Mouse (Mus musculus) G1E (cell line): ENCODE measurements around the gene Defa21. TPM values are rescaled to one million over a fixed set of nuclear protein-coding genes. Genes with fewer than 3 reads are reported as not detected.
"Not testable (repeated sequence)": the region's sequence is repeated elsewhere in the genome, so short reads cannot be mapped to it uniquely, and the experiment has no call there.

Experiments used
- ATAC-seq: 2 replicates; pipeline ENCODE4 v1.8.0; 2016; ENCODE audit warnings: mild to moderate bottlenecking; ENCODE audit not compliant: insufficient number of reproducible peaks, poor library complexity, low FRiP score, severe bottlenecking; ENCODE audit errors: extremely low read depth
- DNase-seq: peaks from one replicate; pipeline ENCODE4 v3.0.0; 2012; ENCODE audit warnings: low spot score
- H3K27me3 ChIP-seq: 2 replicates; pipeline ENCODE4 v1.6.1; 2012; ENCODE audit warnings: mild to moderate bottlenecking, low read length, inconsistent platforms; ENCODE audit not compliant: insufficient read depth
- H3K36me3 ChIP-seq: replicated peaks from 2 replicates; pipeline ENCODE3; 2012; ENCODE audit warnings: mild to moderate bottlenecking, inconsistent platforms
- H3K4me1 ChIP-seq: 2 replicates; pipeline ENCODE4 v1.6.1; 2012; ENCODE audit warnings: low read depth, low read length, inconsistent platforms, mixed read lengths; ENCODE audit not compliant: insufficient read depth
- H3K4me3 ChIP-seq: 2 replicates; pipeline ENCODE4 v1.5.1; 2012; ENCODE audit warnings: low read depth, mild to moderate bottlenecking, inconsistent platforms, low read length, moderate library complexity, mixed read lengths
- H3K9me3 ChIP-seq: replicated peaks from 2 replicates; pipeline ENCODE4 v1.6.1; 2012; ENCODE audit warnings: inconsistent platforms
- CTCF ChIP-seq: IDR thresholded peaks from 2 replicates; pipeline ENCODE4 v1.5.1; 2012; ENCODE audit warnings: low read depth, low read length, inconsistent platforms, mixed read lengths
- GATA1 ChIP-seq: IDR thresholded peaks from 2 replicates; pipeline ENCODE4 v1.6.1; 2012; ENCODE audit warnings: borderline replicate concordance, low read length, inconsistent platforms, mixed read lengths
- GATA2 ChIP-seq: IDR thresholded peaks from 2 replicates; pipeline ENCODE4 v1.6.1; 2012; ENCODE audit warnings: low read depth, low read length, inconsistent platforms, borderline replicate concordance
- POLR2AphosphoS5 ChIP-seq: IDR thresholded peaks from 2 replicates; pipeline ENCODE4 v1.6.1; 2012; ENCODE audit warnings: low read depth, low read length, inconsistent platforms; ENCODE audit not compliant: insufficient replicate concordance
- TAL1 ChIP-seq: conservative IDR thresholded peaks from 2 replicates; pipeline ENCODE4 v1.6.1; 2012; ENCODE audit warnings: low read depth, low read length, inconsistent platforms, mixed read lengths
- polyA plus RNA-seq: library from polyadenylated mRNA; stranded (reverse); fragments of >175 nt; gene quantifications from 2 replicates; pipeline ENCODE4 v1.2.3, GENCODE M21; 2012
- total RNA-seq, 2 experiments: library from RNA; stranded (forward) in 1 of 2; stranded (reverse) in 1 of 2; fragments of 200-1000 nt in 1 of 2; fragments of >200 nt in 1 of 2; fragmentation: Nextera tagmentation in 1 of 2; gene quantifications; 2 replicates each; pipeline ENCODE4 v1.2.3; 2014 to 2017

Gene Defa21
- total RNA-seq (2014; fragmentation: Nextera tagmentation) = not detected in 2 replicates
- not detected in 2 replicates for total RNA-seq (2017)
- polyA plus RNA-seq = not detected in 2 replicates

GRCm38 (mm10) chr8:21025245-21025644 lies at the start of gene Defa21:
Defa21 (plus strand) TSS chr8:21025545.
- not testable (repeated sequence) for H3K4me1 ChIP-seq

DNA sequence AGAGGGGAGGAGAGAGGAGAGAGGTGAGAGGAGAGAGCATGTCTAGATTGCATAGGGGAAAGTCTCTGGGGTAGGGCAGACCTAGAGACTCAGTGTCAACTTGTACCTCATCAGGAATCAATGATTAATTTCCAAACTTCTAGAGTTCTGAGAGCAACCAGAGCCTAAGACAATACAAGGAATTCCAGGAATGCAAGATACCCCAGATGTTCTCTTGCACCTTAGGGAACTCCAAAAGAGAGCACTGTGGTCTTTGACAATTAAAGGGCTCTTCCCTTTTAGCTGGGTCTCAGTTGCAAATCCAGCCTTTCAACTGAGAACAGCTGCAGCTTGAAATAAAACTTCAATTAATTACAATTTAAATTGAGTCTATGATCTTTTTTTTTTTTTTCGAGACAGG lies 45.5 kb upstream of the Defa21 start:
- ATAC-seq = no peak
- Histone ChIP-seq H3K36me3 (no peaks in the 10 kb centered on the region), H3K27me3 (no peaks in the 10 kb centered on the region; the same call in 1 of the 2 replicates), H3K4me1 (no peaks in the 10 kb centered on the region), H3K9me3 (peaks cover 4% of the 10 kb centered on the region), H3K4me3 (no peak overlapping the region)
- DNase-seq = no peak
- TF ChIP-seq GATA2 = no peak
- no peak for TF ChIP-seq GATA1
- TF ChIP-seq TAL1 = no peak
- no peak for TF ChIP-seq CTCF
- no peak for TF ChIP-seq POLR2AphosphoS5

More at GRCm38 (mm10) chr8:21025245-21025644, at the start of gene Defa21:
- not testable (repeated sequence) for H3K27me3 ChIP-seq, H3K36me3 ChIP-seq, H3K9me3 ChIP-seq, H3K4me3 ChIP-seq, DNase-seq, ATAC-seq

DNA sequence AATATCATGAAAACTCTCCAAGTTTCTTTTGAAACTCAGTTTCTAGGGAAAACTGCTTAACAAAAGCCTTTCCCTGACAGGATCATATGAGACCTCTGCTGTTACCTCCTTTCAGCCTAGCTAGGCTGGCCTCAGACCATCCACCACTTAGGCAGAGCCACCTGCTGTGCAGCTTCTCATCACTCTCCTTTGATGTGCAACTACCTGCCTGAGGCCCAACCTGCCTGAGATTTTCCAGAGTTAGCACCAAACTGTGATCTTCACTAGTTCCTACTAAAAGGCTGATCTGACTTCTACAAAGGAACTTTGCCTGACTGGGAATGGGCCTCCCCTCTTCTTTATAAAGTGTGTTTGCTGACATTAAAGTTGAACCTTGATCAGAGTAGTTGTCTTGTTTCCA lies 31.3 kb upstream of the Defa21 start:
- H3K36me3 ChIP-seq, H3K27me3 ChIP-seq, H3K4me1 ChIP-seq, ATAC-seq, H3K9me3 ChIP-seq, H3K4me3 ChIP-seq, DNase-seq: not testable (repeated sequence)

- Histone ChIP-seq H3K27me3 (no peaks in the 10 kb centered on the region), H3K36me3 (no peaks in the 10 kb centered on the region), H3K4me1 (no peaks in the 10 kb centered on the region), H3K9me3 (peaks cover 6% of the 10 kb centered on the region; the same call in 1 of the 2 replicates), H3K4me3 (no peak overlapping the region)
- TF ChIP-seq GATA2 = no peak
- TF ChIP-seq TAL1 = no peak
- no peak for TF ChIP-seq GATA1
- no peak for TF ChIP-seq CTCF
- no peak for TF ChIP-seq POLR2AphosphoS5
- no peak for DNase-seq
- ATAC-seq = no peak
Observed at GRCm38 (mm10) chr8:20996776-20997175, 28.6 kb upstream of the Defa21 start.

- H3K27me3 ChIP-seq = no peaks in the 10 kb centered on the region
- no peak for ATAC-seq
- no peak overlapping the region for H3K4me3 ChIP-seq
- TF ChIP-seq TAL1 = no peak
- no peak for TF ChIP-seq GATA2
- TF ChIP-seq CTCF = no peak
- TF ChIP-seq POLR2AphosphoS5 = no peak
- TF ChIP-seq GATA1 = no peak
- DNase-seq = no peak
- no peaks in the 10 kb centered on the region for H3K36me3 ChIP-seq
- H3K9me3 ChIP-seq = peaks cover 6% of the 10 kb centered on the region; the same call in 1 of the 2 replicates
- H3K4me1 ChIP-seq = no peaks in the 10 kb centered on the region
Observed at GRCm38 (mm10) chr8:20997291-20997690, 28.1 kb upstream of the Defa21 start.

DNA sequence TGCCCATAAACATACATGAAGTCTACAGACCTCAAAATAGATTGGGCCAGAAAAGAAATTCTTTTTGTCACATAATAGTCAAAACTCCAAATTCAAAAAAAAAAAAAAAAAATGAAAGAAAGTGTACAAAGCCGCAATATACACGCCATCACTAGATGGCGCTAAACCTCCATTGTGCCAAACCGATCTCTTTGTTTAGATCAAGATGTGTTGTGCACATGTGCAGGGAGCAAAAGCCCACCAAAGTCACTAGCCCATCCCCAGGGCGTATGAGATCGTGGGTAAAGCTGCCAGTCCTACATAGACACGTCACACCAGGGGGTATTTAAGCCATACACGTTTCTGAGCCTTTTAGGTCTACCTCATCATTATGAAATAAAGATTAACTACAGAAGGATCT lies 24.2 kb upstream of the Defa21 start:
- no peaks in the 10 kb centered on the region for H3K4me1 ChIP-seq
- no peak for TF ChIP-seq CTCF
- TF ChIP-seq POLR2AphosphoS5 = no peak
- no peak for TF ChIP-seq GATA2
- no peak for TF ChIP-seq TAL1
- TF ChIP-seq GATA1 = no peak
- DNase-seq = no peak

DNA sequence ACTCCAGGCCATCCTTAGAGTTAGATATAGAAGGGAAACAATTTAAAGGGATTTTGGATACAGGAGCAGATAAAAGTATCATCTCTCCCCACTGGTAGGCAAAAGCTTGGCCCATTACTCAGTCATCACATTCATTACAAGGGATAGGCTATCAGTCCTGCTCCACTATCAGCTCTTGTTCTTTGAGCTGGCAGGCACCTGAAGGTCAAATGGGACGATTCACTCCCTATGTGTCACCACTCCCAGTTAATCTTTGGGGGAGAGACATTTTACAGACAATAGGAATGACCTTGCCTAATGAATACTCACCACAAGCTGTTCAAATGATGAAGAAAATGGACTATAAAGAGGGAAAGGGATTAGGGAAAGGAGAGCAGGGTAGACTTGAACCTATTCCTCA lies 18.5 kb upstream of the Defa21 start:
- H3K4me3 ChIP-seq = no peak overlapping the region
- ATAC-seq = no peak
- 0 out of 2 replicates have a peak, but pooled peaks cover 2% of the 10 kb centered on the region for H3K9me3 ChIP-seq
- TF ChIP-seq TAL1 (no peak), POLR2AphosphoS5 (no peak), CTCF (no peak), GATA2 (no peak), GATA1 (no peak)
- no peaks in the 10 kb centered on the region for H3K4me1 ChIP-seq
- H3K27me3 ChIP-seq = no peaks in the 10 kb centered on the region
- no peaks in the 10 kb centered on the region for H3K36me3 ChIP-seq
- no peak for DNase-seq

More for the DNA sequence above, 24.2 kb upstream of the Defa21 start:
- H3K4me3 ChIP-seq = no peak overlapping the region
- ATAC-seq = no peak
- H3K9me3 ChIP-seq = peaks cover 8% of the 10 kb centered on the region; the same call in 1 of the 2 replicates
- no peaks in the 10 kb centered on the region for H3K27me3 ChIP-seq
- H3K36me3 ChIP-seq = no peaks in the 10 kb centered on the region

DNA sequence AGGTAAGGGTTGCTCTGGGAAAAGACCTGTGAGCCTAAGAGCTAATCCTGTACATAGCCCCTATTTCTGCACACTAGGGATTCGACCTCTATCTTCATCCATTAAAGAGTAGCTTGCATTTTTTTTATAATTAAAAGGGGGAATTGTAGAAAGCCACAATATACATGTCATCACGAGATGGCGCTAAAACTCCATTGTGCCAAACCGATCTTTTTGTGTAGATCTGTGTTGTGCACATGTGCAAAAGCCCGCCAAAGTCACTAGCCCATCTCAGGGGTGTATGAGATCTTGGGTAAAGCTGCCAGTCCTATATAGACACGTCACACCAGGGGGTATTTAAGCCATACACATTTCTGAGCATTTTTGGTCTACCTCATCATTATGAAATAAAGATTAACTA lies 16.8 kb upstream of the Defa21 start:
- H3K4me3 ChIP-seq, H3K27me3 ChIP-seq, ATAC-seq, H3K36me3 ChIP-seq, H3K9me3 ChIP-seq, DNase-seq, H3K4me1 ChIP-seq: not testable (repeated sequence)

- not testable (repeated sequence) for H3K36me3 ChIP-seq, H3K4me1 ChIP-seq, H3K9me3 ChIP-seq, DNase-seq, H3K27me3 ChIP-seq, ATAC-seq, H3K4me3 ChIP-seq
Observed at GRCm38 (mm10) chr8:21010548-21010947, 14.8 kb upstream of the Defa21 start.

- H3K27me3 ChIP-seq, H3K9me3 ChIP-seq, H3K36me3 ChIP-seq, H3K4me3 ChIP-seq, DNase-seq, H3K4me1 ChIP-seq, ATAC-seq: not testable (repeated sequence)
Observed at GRCm38 (mm10) chr8:21054747-21055146, 29.4 kb downstream of the Defa21 start, which contains the start of gene Defa23. Defa23 (plus strand) TSS chr8:21055047.
